Mouse (Mus musculus) kidney, adult 2 months (tissue): ENCODE measurements around the gene Gmppb. TPM values are rescaled to one million over a fixed set of nuclear protein-coding genes. Genes with fewer than 3 reads are reported as not detected.
"Not testable (repeated sequence)": the region's sequence is repeated elsewhere in the genome, so short reads cannot be mapped to it uniquely, and the experiment has no call there.

ENCODE experiments used
- DNase-seq: peaks from one replicate; pipeline ENCODE4 v3.0.0; 2021
- H3K27ac ChIP-seq: fragments of 200-500 bp; 2 replicates; pipeline ENCODE4 v1.5.1; 2012; ENCODE audit warnings: low read depth, low read length, control low read depth, inconsistent platforms; ENCODE audit not compliant: insufficient read depth
- H3K27me3 ChIP-seq: fragments of 200-500 bp; replicated peaks from 2 replicates; pipeline ENCODE4 v1.6.1; 2012; ENCODE audit warnings: mild to moderate bottlenecking, moderate library complexity, low read length, inconsistent platforms; ENCODE audit not compliant: control insufficient read depth, insufficient read depth
- H3K36me3 ChIP-seq: fragments of 200-500 bp; 2 replicates; pipeline ENCODE4 v1.6.1; 2012; ENCODE audit warnings: mild to moderate bottlenecking, moderate library complexity, low read length, inconsistent platforms; ENCODE audit not compliant: control insufficient read depth, insufficient read depth
- H3K4me1 ChIP-seq: fragments of 200-500 bp; 2 replicates; pipeline ENCODE4 v1.6.1; 2011; ENCODE audit warnings: low read length; ENCODE audit not compliant: control insufficient read depth, insufficient read depth
- H3K4me3 ChIP-seq: fragments of 200-500 bp; 2 replicates; pipeline ENCODE4 v1.5.1; 2011; ENCODE audit warnings: mild to moderate bottlenecking, low read depth, low read length, control low read depth; ENCODE audit not compliant: insufficient read depth
- CTCF ChIP-seq: fragments of 200-500 bp; conservative IDR thresholded peaks from 2 replicates; pipeline ENCODE4 v1.5.1; 2011; ENCODE audit warnings: low read depth, mild to moderate bottlenecking, control low read depth, low read length, moderate library complexity, mixed read lengths; ENCODE audit not compliant: insufficient read depth, insufficient read length
- POLR2A ChIP-seq: fragments of 200-500 bp; IDR thresholded peaks from one replicate; pipeline ENCODE4 v1.6.1; 2011; ENCODE audit warnings: low read depth, low read length, control low read depth
- WGBS: fragments of 180-500 bp; shearing (Covaris S2); methylation state at CpG from one replicate; pipeline ENCODE4 v1.1.7; 2018; 5-methylcytosine and 5-hydroxymethylcytosine counted together
- polyA plus RNA-seq: library from polyadenylated mRNA; depleted of rRNA; stranded (reverse); fragments of >200 nt; gene quantifications from 2 replicates; pipeline ENCODE4 v1.2.3, GENCODE M21; 2012; rRNA removed

Gmppb gene
- polyA plus RNA-seq, result 14.0 and 16.0 TPM in 2 replicates

- under 1% methylated on average over 33 of the region's 39 CpGs for WGBS
- H3K36me3 ChIP-seq, result no peaks in the 10 kb centered on the region
- TF ChIP-seq CTCF (no peak), POLR2A (no peak)
Measured at GRCm38 (mm10) chr9:108049016-108049455, at the start of gene Gmppb. Gene Gmppb (plus strand): TSS chr9:108049242.

GRCm38 (mm10) chr9:108001922-108002770 lies 46.9 kb upstream of the Gmppb start, which contains the start of gene Ip6k1:
Gene Ip6k1 (plus strand): TSS chr9:108002501.
- no peaks in the 10 kb centered on the region for H3K27me3 ChIP-seq
- peak; percentile 100 for DNase-seq
- under 1% methylated on average over 51 of the region's 51 CpGs for WGBS
- no peaks in the 10 kb centered on the region for H3K36me3 ChIP-seq
- H3K27ac ChIP-seq, result peak within 1 kb of the TSS; percentile 82
- TF ChIP-seq CTCF, result no peak
- TF ChIP-seq POLR2A, result peak; percentile 85
- H3K4me1 ChIP-seq, result peaks cover 12% of the 10 kb centered on the region; the same call in 1 of the 2 replicates
- peak within 1 kb of the TSS; percentile 89 for H3K4me3 ChIP-seq

More at GRCm38 (mm10) chr9:108049016-108049455, at the start of gene Gmppb:
- Histone ChIP-seq H3K4me3 (peak within 1 kb of the TSS; percentile 89), H3K27ac (peak within 1 kb of the TSS; percentile 69), H3K27me3 (no peaks in the 10 kb centered on the region), H3K4me1 (peaks cover 8% of the 10 kb centered on the region; the same call in 1 of the 2 replicates)
- peak; percentile 99 for DNase-seq

- TF ChIP-seq CTCF (no peak), POLR2A (no peak)
- Histone ChIP-seq H3K27me3 (no peaks in the 10 kb centered on the region), H3K27ac (peak overlapping the region; percentile 82), H3K4me3 (peak overlapping the region; percentile 89), H3K36me3 (no peaks in the 10 kb centered on the region), H3K4me1 (peaks cover 12% of the 10 kb centered on the region; the same call in 1 of the 2 replicates)
- WGBS, result under 1% methylated on average over 50 of the region's 50 CpGs
- DNase-seq, result no peak
Measured at GRCm38 (mm10) chr9:108002778-108003530, 46.1 kb upstream of the Gmppb start.

GRCm38 (mm10) chr9:108003531-108003890 lies 45.5 kb upstream of the Gmppb start:
- peak overlapping the region; percentile 89 for H3K4me3 ChIP-seq
- no peak for TF ChIP-seq POLR2A
- no peak for TF ChIP-seq CTCF
- no peaks in the 10 kb centered on the region for H3K36me3 ChIP-seq
- peak overlapping the region; percentile 82 for H3K27ac ChIP-seq
- peaks cover 12% of the 10 kb centered on the region; the same call in 1 of the 2 replicates for H3K4me1 ChIP-seq
- no peaks in the 10 kb centered on the region for H3K27me3 ChIP-seq
- 6% methylated on average over 8 of the region's 8 CpGs for WGBS
- no peak for DNase-seq

- Histone ChIP-seq H3K27ac (no peak overlapping the region), H3K36me3 (no peaks in the 10 kb centered on the region), H3K27me3 (no peaks in the 10 kb centered on the region), H3K4me1 (peaks cover 17% of the 10 kb centered on the region; the same call in 1 of the 2 replicates), H3K4me3 (no peak overlapping the region)
- no peak for DNase-seq
- 65% methylated on average over 5 of the region's 5 CpGs for WGBS
- TF ChIP-seq CTCF (no peak), POLR2A (no peak)
Measured at GRCm38 (mm10) chr9:108008041-108008440, 41.0 kb upstream of the Gmppb start.

- DNase-seq, result no peak
- no peak overlapping the region for H3K4me3 ChIP-seq
- H3K4me1 ChIP-seq, result 0 out of 2 replicates have a peak, but pooled peaks cover 4% of the 10 kb centered on the region
- no peaks in the 10 kb centered on the region; the same call in 1 of the 2 replicates for H3K36me3 ChIP-seq
- no peak overlapping the region for H3K27ac ChIP-seq
- no peaks in the 10 kb centered on the region for H3K27me3 ChIP-seq
- TF ChIP-seq CTCF (no peak), POLR2A (no peak)
Measured at GRCm38 (mm10) chr9:108010385-108010784, 38.7 kb upstream of the Gmppb start.

- not testable (repeated sequence) for H3K36me3 ChIP-seq, H3K4me1 ChIP-seq, H3K27ac ChIP-seq, DNase-seq, H3K27me3 ChIP-seq, H3K4me3 ChIP-seq
- WGBS, result 93% methylated on average over 2 of the region's 2 CpGs
Measured at GRCm38 (mm10) chr9:108013577-108013976, 35.5 kb upstream of the Gmppb start.
